Mouse (Mus musculus) liver, embryonic 14.5 days (tissue): Measurements from ENCODE around the gene Ppp1r2. TPM values are rescaled to one million over a fixed set of nuclear protein-coding genes. Genes with fewer than 3 reads are reported as not detected.

Experiments used
- ATAC-seq: fragments of 200-750 bp; cut with Nextera tagmentation; 2 replicates; pipeline ENCODE4 v1.8.0; 2017; ENCODE audit warnings: moderate number of reproducible peaks, mild to moderate bottlenecking, moderate library complexity; ENCODE audit not compliant: insufficient read depth
- DNase-seq, 3 experiments: peaks; one replicate each; pipeline ENCODE4 v3.0.0-alpha.2; 2012 to 2013; ENCODE audit warnings: low read depth in 3 of 3, low spot score in 3 of 3
- H3K27ac ChIP-seq: fragments of 300-500 bp; sonication (generic); 2 replicates; pipeline ENCODE4 v1.5.1; 2014; ENCODE audit warnings: moderate library complexity, mild to moderate bottlenecking, control low read depth, inconsistent platforms
- H3K27me3 ChIP-seq: fragments of 300-500 bp; sonication (generic); 2 replicates; pipeline ENCODE4 v1.6.1; 2014; ENCODE audit warnings: mild to moderate bottlenecking, low read length, moderate library complexity; ENCODE audit not compliant: control insufficient read depth, insufficient read depth
- H3K36me3 ChIP-seq: fragments of 300-500 bp; sonication (generic); replicated peaks from 2 replicates; pipeline ENCODE4 v1.6.1; 2014; ENCODE audit warnings: low read depth; ENCODE audit not compliant: control insufficient read depth, insufficient read depth
- H3K4me1 ChIP-seq, 2 experiments: fragments of 200-500 bp in 1 of 2; fragments of 300-500 bp in 1 of 2; sonication (generic) in 1 of 2; replicated peaks; 2 replicates each; pipeline ENCODE4 v1.6.1; 2012 to 2014; ENCODE audit warnings: antibody characterized with exemption in 1 of 2, inconsistent platforms in 1 of 2, low read length in 1 of 2; ENCODE audit not compliant: control insufficient read depth in 2 of 2, insufficient read depth in 2 of 2
- H3K4me2 ChIP-seq: fragments of 300-500 bp; sonication (generic); 2 replicates; pipeline ENCODE4 v1.6.1; 2014; ENCODE audit warnings: low read depth, mild to moderate bottlenecking, control low read depth, moderate library complexity
- H3K4me3 ChIP-seq, 2 experiments: fragments of 200-500 bp in 1 of 2; fragments of 300-500 bp in 1 of 2; sonication (generic) in 1 of 2; 2 replicates each; pipeline ENCODE4 v1.5.1; 2012 to 2014; ENCODE audit warnings: low read depth in 2 of 2, low read length in 2 of 2, mild to moderate bottlenecking in 2 of 2, control low read depth in 1 of 2, inconsistent platforms in 1 of 2, moderate library complexity in 1 of 2; ENCODE audit not compliant: insufficient read depth in 1 of 2
- H3K9ac ChIP-seq: fragments of 300-500 bp; sonication (generic); replicated peaks from 2 replicates; pipeline ENCODE4 v1.6.1; 2014; ENCODE audit warnings: mild to moderate bottlenecking, control low read depth, moderate library complexity
- H3K9me3 ChIP-seq: fragments of 300-500 bp; sonication (generic); 2 replicates; pipeline ENCODE4 v1.6.1; 2016; ENCODE audit warnings: low read length, mixed read lengths; ENCODE audit not compliant: control insufficient read depth
- CTCF ChIP-seq: IDR thresholded peaks from 2 replicates; pipeline ENCODE4 v1.5.1; 2016; ENCODE audit warnings: antibody characterized with exemption, low read depth, control low read depth
- EP300 ChIP-seq: IDR thresholded peaks from 2 replicates; pipeline ENCODE4 v1.6.1; 2016; ENCODE audit warnings: antibody characterized with exemption, low read depth
- WGBS: fragments of 180-500 bp; shearing (Covaris S2); extraction: QIAGEN DNeasy Blood & Tissue Kit; methylation state at CpG from one replicate; pipeline ENCODE4 v1.1.7; 2014; ENCODE audit not compliant: insufficient replicate concordance; 5-methylcytosine and 5-hydroxymethylcytosine counted together
- polyA plus RNA-seq, 2 experiments: library from polyadenylated mRNA; depleted of rRNA in 1 of 2; stranded (reverse) in 1 of 2; unstranded in 1 of 2; fragments of >200 nt; fragmentation: Nextera tagmentation in 1 of 2; extraction: Ambion mirVana in 1 of 2; gene quantifications; 2 replicates each; pipeline versions ENCODE4 v1.2.1 to v1.2.3; 2012 to 2014

Gene Ppp1r2
- polyA plus RNA-seq, 2 experiments: 13.0 to 31.5 TPM

- no peak overlapping the region for H3K27ac ChIP-seq
- H3K36me3 ChIP-seq: no peaks in the 10 kb centered on the region
- H3K4me3 ChIP-seq: no peak overlapping the region
- no peaks in the 10 kb centered on the region for H3K9me3 ChIP-seq
- no peak for TF ChIP-seq EP300
- TF ChIP-seq CTCF: no peak
- no peak overlapping the region for H3K9ac ChIP-seq
- WGBS: 73% methylated on average over 6 of the region's 6 CpGs
- peaks cover 0 to 2% of the 10 kb centered on the region in 2 experiments; a peak in 1 of 4 replicates for H3K4me1 ChIP-seq
- no peak for DNase-seq
- no peak overlapping the region for H3K4me2 ChIP-seq
- H3K27me3 ChIP-seq: no peaks in the 10 kb centered on the region
- ATAC-seq: no peak
Observed at GRCm38 (mm10) chr16:31213463-31213862, 61.6 kb downstream of the Ppp1r2 start.

- Histone ChIP-seq H3K9me3 (no peaks in the 10 kb centered on the region), H3K9ac (no peak overlapping the region), H3K27ac (no peak overlapping the region), H3K4me2 (no peak overlapping the region), H3K36me3 (no peaks in the 10 kb centered on the region), H3K27me3 (no peaks in the 10 kb centered on the region), H3K4me1 (peaks cover 0 to 2% of the 10 kb centered on the region in 2 experiments; a peak in 1 of 4 replicates), H3K4me3 (no peak overlapping the region)
- DNase-seq (no peak), ATAC-seq (no peak)
- TF ChIP-seq CTCF (no peak), EP300 (no peak)
- WGBS: 62% methylated on average over 9 of the region's 9 CpGs
Observed at GRCm38 (mm10) chr16:31211503-31211902, 63.6 kb downstream of the Ppp1r2 start.

GRCm38 (mm10) chr16:31210453-31210852, 64.6 kb downstream of the Ppp1r2 start:
- no peaks in the 10 kb centered on the region for H3K27me3 ChIP-seq
- WGBS: 24% methylated on average over 4 of the region's 4 CpGs
- no peak for TF ChIP-seq CTCF
- TF ChIP-seq EP300: no peak
- H3K9me3 ChIP-seq: no peaks in the 10 kb centered on the region
- no peaks in the 10 kb centered on the region for H3K36me3 ChIP-seq
- no peak overlapping the region for H3K4me3 ChIP-seq
- no peak overlapping the region for H3K9ac ChIP-seq
- no peak overlapping the region for H3K4me2 ChIP-seq
- DNase-seq (no peak), ATAC-seq (no peak)
- H3K4me1 ChIP-seq: peaks cover 0 to 2% of the 10 kb centered on the region in 2 experiments; a peak in 1 of 4 replicates
- no peak overlapping the region for H3K27ac ChIP-seq

- TF ChIP-seq CTCF (no peak), EP300 (no peak)
- Histone ChIP-seq H3K9ac (no peak overlapping the region), H3K27me3 (no peaks in the 10 kb centered on the region), H3K4me3 (no peak overlapping the region), H3K27ac (no peak overlapping the region), H3K9me3 (no peaks in the 10 kb centered on the region), H3K4me1 (peaks cover 0 to 2% of the 10 kb centered on the region in 2 experiments; a peak in 1 of 4 replicates), H3K36me3 (no peaks in the 10 kb centered on the region), H3K4me2 (no peak overlapping the region)
- WGBS: 13% methylated on average over 5 of the region's 5 CpGs
- ATAC-seq (no peak), DNase-seq (no peak)
Observed at GRCm38 (mm10) chr16:31209911-31210310, 65.2 kb downstream of the Ppp1r2 start.

GRCm38 (mm10) chr16:31205726-31206125, 69.4 kb downstream of the Ppp1r2 start:
- no peak for ATAC-seq
- no peaks in the 10 kb centered on the region for H3K27me3 ChIP-seq
- H3K4me1 ChIP-seq: peaks cover 0 to 2% of the 10 kb centered on the region in 2 experiments; a peak in 3 of 4 replicates
- H3K9me3 ChIP-seq: no peaks in the 10 kb centered on the region
- H3K4me3 ChIP-seq: no peak overlapping the region
- 41% methylated on average over 5 of the region's 7 CpGs for WGBS
- H3K36me3 ChIP-seq: no peaks in the 10 kb centered on the region
- no peak overlapping the region for H3K27ac ChIP-seq
- no peak overlapping the region for H3K9ac ChIP-seq
- no peak overlapping the region for H3K4me2 ChIP-seq
- TF ChIP-seq EP300 (no peak), CTCF (no peak)
- DNase-seq: no peak
